Mouse (Mus musculus): ENCODE data around the gene Cd244a.

DNA sequence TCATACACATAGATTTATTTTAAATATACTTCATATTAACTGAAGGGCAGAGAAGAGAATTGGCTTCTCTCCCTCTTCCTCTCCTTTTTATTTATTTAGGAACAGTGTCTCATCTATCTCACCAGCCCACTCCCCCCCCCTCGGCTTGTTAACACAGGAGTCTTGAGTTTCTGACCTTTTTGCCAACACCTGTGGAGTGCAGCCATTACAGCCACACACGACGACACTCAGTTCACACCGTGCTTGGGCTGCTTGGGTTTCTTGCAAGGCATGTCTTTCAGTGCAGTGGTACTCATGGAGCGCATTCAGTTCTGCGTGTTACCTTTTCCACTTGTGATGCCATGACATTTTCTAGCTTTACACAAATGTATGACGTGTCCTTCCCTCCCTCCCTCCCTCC is 71.0 kb downstream of the Cd244a start:
- TF ChIP-seq ZC3H11A (IDR thresholded peaks at IDR 0.05; ENCODE audit: borderline replicate concordance, low read depth, low read length) (no peak), CHD2 (IDR thresholded peaks at IDR 0.05; ENCODE audit: low read depth, low read length) (no peak)
